Mouse (Mus musculus) hindbrain, postnatal 0 days (tissue): Measurements from ENCODE around the gene Tube1. TPM values are rescaled to one million over a fixed set of nuclear protein-coding genes. Genes with fewer than 3 reads are reported as not detected.
A peak's percentile ranks its signal among the peaks of the same experiment; 100 is the strongest.

Experiments used
- ATAC-seq: fragments of 200-750 bp; cut with Nextera tagmentation; 2 replicates; pipeline ENCODE4 v1.8.0; 2017; ENCODE audit warnings: mild to moderate bottlenecking, moderate TSS enrichment, moderate library complexity
- DNase-seq: peaks from one replicate; pipeline ENCODE4 v3.0.0-alpha.2; 2015; ENCODE audit warnings: low spot score
- H3K27ac ChIP-seq: fragments of 300-500 bp; sonication (generic); 2 replicates; pipeline ENCODE4 v1.5.1; 2014; ENCODE audit warnings: mild to moderate bottlenecking
- H3K27me3 ChIP-seq: fragments of 300-500 bp; sonication (generic); 2 replicates; pipeline ENCODE4 v1.6.1; 2014; ENCODE audit warnings: low read length, mixed read lengths; ENCODE audit not compliant: insufficient read depth
- H3K36me3 ChIP-seq: fragments of 300-500 bp; sonication (generic); 2 replicates; pipeline ENCODE4 v1.6.1; 2014; ENCODE audit warnings: low read length, mixed read lengths; ENCODE audit not compliant: insufficient read depth
- H3K4me1 ChIP-seq: fragments of 300-500 bp; sonication (generic); 2 replicates; pipeline ENCODE4 v1.6.1; 2014; ENCODE audit warnings: antibody characterized with exemption, low read length, mixed read lengths; ENCODE audit not compliant: insufficient read depth
- H3K4me2 ChIP-seq: fragments of 300-500 bp; sonication (generic); 2 replicates; pipeline ENCODE4 v1.6.1; 2014; ENCODE audit warnings: low read depth, mild to moderate bottlenecking, low read length, moderate library complexity, mixed read lengths
- H3K4me3 ChIP-seq: fragments of 300-500 bp; sonication (generic); 2 replicates; pipeline ENCODE4 v1.5.1; 2014; ENCODE audit warnings: low read length
- H3K9ac ChIP-seq: fragments of 300-500 bp; sonication (generic); replicated peaks from 2 replicates; pipeline ENCODE4 v1.6.1; 2014; ENCODE audit warnings: mild to moderate bottlenecking, low read length, moderate library complexity, mixed read lengths
- H3K9me3 ChIP-seq: fragments of 300-500 bp; sonication (generic); 2 replicates; pipeline ENCODE4 v1.6.1; 2016; ENCODE audit warnings: low read length, mixed read lengths
- CTCF ChIP-seq: IDR thresholded peaks from 2 replicates; pipeline ENCODE4 v1.5.1; 2016; ENCODE audit warnings: antibody characterized with exemption, control low read depth, low read depth
- WGBS: fragments of 180-500 bp; shearing (Covaris S2); extraction: QIAGEN DNeasy Blood & Tissue Kit; methylation state at CpG from one replicate; pipeline ENCODE4 v1.1.7; 2014; 5-methylcytosine and 5-hydroxymethylcytosine counted together
- polyA plus RNA-seq: library from polyadenylated mRNA; unstranded; fragments of >200 nt; fragmentation: Nextera tagmentation; extraction: Ambion mirVana; gene quantifications from 2 replicates; pipeline ENCODE4 v1.2.1, GENCODE M21; 2015
- total RNA-seq: library from RNA; depleted of rRNA; stranded (reverse); fragments of >200 nt; gene quantifications from 2 replicates; pipeline ENCODE4 v1.2.3, GENCODE M21; 2014

Tube1 gene
- total and polyA plus RNA-seq, 2 experiments from 2014 or later, result 3.3 to 3.6 TPM

- Histone ChIP-seq H3K4me2 (peak overlapping the region; percentile 53), H3K4me1 (0 out of 2 replicates have a peak, but pooled peaks cover 8% of the 10 kb centered on the region), H3K9ac (peak overlapping the region; percentile 44), H3K9me3 (no peaks in the 10 kb centered on the region), H3K27me3 (no peaks in the 10 kb centered on the region), H3K4me3 (peak overlapping the region; percentile 33), H3K36me3 (no peaks in the 10 kb centered on the region), H3K27ac (peak overlapping the region; percentile 91)
- no peak for TF ChIP-seq CTCF
- WGBS, result 7% methylated on average over 11 of the region's 11 CpGs
- ATAC-seq (peak; percentile 76), DNase-seq (peak; percentile 88)
Observed at GRCm38 (mm10) chr10:39165632-39166115, 31.9 kb downstream of the Tube1 start.

- no peaks in the 10 kb centered on the region for H3K9me3 ChIP-seq
Observed at GRCm38 (mm10) chr10:39167611-39168010, 33.8 kb downstream of the Tube1 start.

GRCm38 (mm10) chr10:39169642-39170041 is 35.9 kb downstream of the Tube1 start:
- 0 out of 2 replicates have a peak overlapping the region, but pooled peaks have one; percentile 4 for H3K4me3 ChIP-seq
- no peak for ATAC-seq
- WGBS, result 44% methylated on average over 9 of the region's 9 CpGs

More at GRCm38 (mm10) chr10:39167611-39168010, 33.8 kb downstream of the Tube1 start:
- Histone ChIP-seq H3K27me3 (no peaks in the 10 kb centered on the region), H3K4me1 (peaks cover 15% of the 10 kb centered on the region; the same call in 1 of the 2 replicates), H3K9ac (no peak overlapping the region), H3K4me3 (no peak overlapping the region), H3K36me3 (no peaks in the 10 kb centered on the region), H3K27ac (no peak overlapping the region), H3K4me2 (no peak overlapping the region)
- TF ChIP-seq CTCF, result no peak
- WGBS, result 80% methylated on average over 11 of the region's 11 CpGs
- DNase-seq (no peak), ATAC-seq (no peak)

GRCm38 (mm10) chr10:39170181-39170580 is 36.4 kb downstream of the Tube1 start:
- 0 out of 2 replicates have a peak, but pooled peaks have one; percentile 3 for ATAC-seq
- peak; percentile 85 for DNase-seq
- 8% methylated on average over 8 of the region's 8 CpGs for WGBS
- Histone ChIP-seq H3K27ac (peak overlapping the region; percentile 94), H3K4me3 (0 out of 2 replicates have a peak overlapping the region, but pooled peaks have one; percentile 4), H3K27me3 (no peaks in the 10 kb centered on the region), H3K9ac (no peak overlapping the region), H3K4me1 (peaks cover 18% of the 10 kb centered on the region; the same call in 1 of the 2 replicates), H3K4me2 (peak overlapping the region; percentile 64), H3K9me3 (no peaks in the 10 kb centered on the region), H3K36me3 (no peaks in the 10 kb centered on the region)
- TF ChIP-seq CTCF, result peak; percentile 95

More at GRCm38 (mm10) chr10:39169642-39170041, 35.9 kb downstream of the Tube1 start:
- no peak for TF ChIP-seq CTCF
- no peak overlapping the region for H3K9ac ChIP-seq
- no peak for DNase-seq
- peak overlapping the region; percentile 94; the same call in 1 of the 2 replicates for H3K27ac ChIP-seq
- no peaks in the 10 kb centered on the region for H3K27me3 ChIP-seq
- H3K4me1 ChIP-seq, result peaks cover 18% of the 10 kb centered on the region; the same call in 1 of the 2 replicates
- H3K4me2 ChIP-seq, result peak overlapping the region; percentile 39
- H3K9me3 ChIP-seq, result no peaks in the 10 kb centered on the region
- no peaks in the 10 kb centered on the region for H3K36me3 ChIP-seq

- no peak for TF ChIP-seq CTCF
- Histone ChIP-seq H3K27me3 (no peaks in the 10 kb centered on the region), H3K4me3 (no peak overlapping the region), H3K9ac (no peak overlapping the region; the same call in 1 of the 2 replicates), H3K36me3 (no peaks in the 10 kb centered on the region), H3K9me3 (no peaks in the 10 kb centered on the region), H3K4me1 (peaks cover 12% of the 10 kb centered on the region; the same call in 1 of the 2 replicates), H3K27ac (peak overlapping the region; percentile 94), H3K4me2 (peak overlapping the region; percentile 64)
- DNase-seq, result no peak
- ATAC-seq, result peak; percentile 0; the same call in 1 of the 2 replicates
- 11% methylated on average over 6 of the region's 6 CpGs for WGBS
Observed at GRCm38 (mm10) chr10:39170706-39171105, 36.9 kb downstream of the Tube1 start.

- ATAC-seq (peak; percentile 90), DNase-seq (peak; percentile 96)
- peak; percentile 97 for TF ChIP-seq CTCF
- peaks cover 12% of the 10 kb centered on the region; the same call in 1 of the 2 replicates for H3K4me1 ChIP-seq
- no peaks in the 10 kb centered on the region for H3K36me3 ChIP-seq
- no peaks in the 10 kb centered on the region for H3K9me3 ChIP-seq
- H3K27ac ChIP-seq, result peak overlapping the region; percentile 94
- no peaks in the 10 kb centered on the region for H3K27me3 ChIP-seq
- H3K9ac ChIP-seq, result peak overlapping the region; percentile 56
- H3K4me3 ChIP-seq, result peak overlapping the region; percentile 43
- H3K4me2 ChIP-seq, result peak overlapping the region; percentile 64
- under 1% methylated on average over 19 of the region's 19 CpGs for WGBS
Observed at GRCm38 (mm10) chr10:39171134-39171533, 37.4 kb downstream of the Tube1 start.
